In the genomic region with DNA sequence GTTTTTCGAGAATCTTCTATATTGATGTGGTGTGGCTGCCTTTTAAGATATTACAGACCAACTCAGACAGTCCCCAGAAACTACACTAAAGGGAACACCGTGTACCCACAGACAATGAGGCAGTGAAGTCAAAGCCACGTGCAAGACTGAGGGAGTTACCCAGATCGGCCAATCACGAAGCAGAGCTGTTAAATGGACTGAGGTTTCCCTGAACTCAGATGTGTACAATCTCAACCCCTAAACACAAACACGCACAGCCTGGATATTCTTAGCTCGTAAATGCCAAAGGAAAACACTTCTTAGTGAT, we compare ENCODE assay signal across 14 mouse cellular contexts. TPM values are rescaled to one million over a fixed set of nuclear protein-coding genes. Genes with fewer than 3 reads are reported as not detected.
DNase-seq lines count a peak whose midpoint lies in the region; ATAC-seq and TF ChIP-seq lines count a peak whose summit lies in the region.
"Had no signal": no experiment of that assay in that cellular context is flagged by ENCODE, and none has a peak within 500 bp of the region (broad histone marks: within the 10 kb centered on the region; RNA-seq: fewer than 3 reads in every experiment).

No protein-coding gene starts in this region.

- H3K4me3 ChIP-seq in heart, embryonic 13.5 days = no peak overlapping the region
- H3K4me3 ChIP-seq in lung, embryonic 14.5 days (ENCODE audit: low read depth, low read length) = no peak overlapping the region
- no peak overlapping the region for H3K4me3 ChIP-seq in liver, embryonic 16.5 days (ENCODE audit: low read depth, low read length)
- H3K4me3 ChIP-seq: stomach, embryonic 15.5 days had no signal

- 77% methylated on average over 7 of the region's 7 CpGs for WGBS in heart, embryonic 13.5 days
- 63% methylated on average over 7 of the region's 7 CpGs for WGBS in lung, embryonic 14.5 days
- WGBS in liver, embryonic 16.5 days (ENCODE audit: insufficient replicate concordance) = 47% methylated on average over 7 of the region's 7 CpGs

- peaks cover 82% of the 10 kb centered on the region for H3K36me3 ChIP-seq in heart, embryonic 13.5 days
- peaks cover 60% of the 10 kb centered on the region for H3K36me3 ChIP-seq in lung, embryonic 14.5 days (ENCODE audit: insufficient read depth)
- H3K36me3 ChIP-seq in liver, embryonic 16.5 days (ENCODE audit: control insufficient read depth, insufficient read depth) = no peaks in the 10 kb centered on the region

- intact Hi-C loops in heart, postnatal 36 days (cut with DNase I) = no loop called here

- H3K9me3 ChIP-seq in heart, embryonic 13.5 days = no peaks in the 10 kb centered on the region
- no peaks in the 10 kb centered on the region for H3K9me3 ChIP-seq in lung, embryonic 14.5 days (ENCODE audit: low read depth, low read length)
- no peaks in the 10 kb centered on the region for H3K9me3 ChIP-seq in liver, embryonic 16.5 days (replicated peaks; ENCODE audit: control insufficient read depth, low read length)
- H3K9me3 ChIP-seq: stomach, embryonic 15.5 days had no signal

- H3K4me1 ChIP-seq in heart, embryonic 13.5 days = peaks cover 12% of the 10 kb centered on the region
- no peaks in the 10 kb centered on the region for H3K4me1 ChIP-seq in lung, embryonic 14.5 days (ENCODE audit: insufficient read depth)
- H3K4me1 ChIP-seq in liver, embryonic 16.5 days (ENCODE audit: control insufficient read depth, low read depth, low read length) = peaks cover 13% of the 10 kb centered on the region
- H3K4me1 ChIP-seq: stomach, embryonic 15.5 days had no signal

- no peaks in the 10 kb centered on the region for H3K27me3 ChIP-seq in heart, embryonic 13.5 days (replicated peaks)
- no peaks in the 10 kb centered on the region for H3K27me3 ChIP-seq in lung, embryonic 14.5 days (ENCODE audit: insufficient read depth, low read length)
- no peaks in the 10 kb centered on the region for H3K27me3 ChIP-seq in liver, embryonic 16.5 days (ENCODE audit: control insufficient read depth, insufficient read depth, low read depth, low read length)
- H3K27me3 ChIP-seq: stomach, embryonic 15.5 days had no signal

- no peak for DNase-seq in heart, postnatal 36 days
- DNase-seq in lung, embryonic 14.5 days = no peak
- no peak for DNase-seq in lung, postnatal 25 days (ENCODE audit: low spot score)
- no peak for DNase-seq in adrenal gland, adult 8-10 months
- no peak for DNase-seq in testis, postnatal 14 days (ENCODE audit: low spot score)
- DNase-seq: cerebellum, postnatal 10 days; kidney, adult 11 months; spleen, adult 18-20 months; thymus, postnatal 14 days had no signal

- no peak for TF ChIP-seq CTCF in lung, embryonic 14.5 days (IDR thresholded peaks at IDR 0.05; ENCODE audit: low read depth)

- H3K27ac ChIP-seq in heart, embryonic 13.5 days (replicated peaks) = peak overlapping the region; percentile 63
- H3K27ac ChIP-seq in lung, embryonic 14.5 days (ENCODE audit: low read depth) = no peak overlapping the region
- peak overlapping the region; percentile 68 for H3K27ac ChIP-seq in liver, embryonic 16.5 days (ENCODE audit: low read length)

- H3K4me2 ChIP-seq in heart, embryonic 13.5 days = no peak overlapping the region; the same call in 1 of the 2 replicates
- H3K4me2 ChIP-seq in lung, embryonic 14.5 days = no peak overlapping the region
- H3K4me2 ChIP-seq in liver, embryonic 16.5 days (ENCODE audit: low read depth, low read length) = peak overlapping the region; percentile 38; the same call in 1 of the 2 replicates
- H3K4me2 ChIP-seq: stomach, embryonic 15.5 days had no signal

- no peak overlapping the region for H3K9ac ChIP-seq in heart, embryonic 13.5 days
- no peak overlapping the region for H3K9ac ChIP-seq in lung, embryonic 14.5 days
- peak overlapping the region; percentile 8 for H3K9ac ChIP-seq in liver, embryonic 16.5 days (ENCODE audit: low read depth, low read length)
- H3K9ac ChIP-seq: stomach, embryonic 15.5 days had no signal

- no peak for ATAC-seq in heart, embryonic 13.5 days (ENCODE audit: extremely low read depth, insufficient number of reproducible peaks, low FRiP score, low TSS enrichment)
- peak; percentile 55 for ATAC-seq in lung, embryonic 14.5 days (ENCODE audit: insufficient read depth)
- ATAC-seq in common myeloid progenitor, adult 5-6 weeks (replicated peaks; ENCODE audit: low read depth, poor library complexity, severe bottlenecking) = peak; percentile 47
- ATAC-seq in liver, embryonic 16.5 days (ENCODE audit: low read depth) = peak; percentile 68
- ATAC-seq: forebrain, embryonic 14.5 days had no signal

RNA-seq across cellular contexts. Expression of a gene that starts 41.1 kb away (rescaled TPM):
- 6.9 and 8.0 TPM in 2 replicates for polyA plus RNA-seq in heart, embryonic 13.5 days (2015; fragmentation: Nextera tagmentation; extraction: Ambion mirVana)
- 1 to 10 TPM; 1.6 to 2.1 TPM for total RNA-seq in heart, postnatal 36 days (2021)
- 26.9 and 28.5 TPM in 2 replicates for polyA plus RNA-seq in lung, embryonic 14.5 days (2014; fragmentation: Nextera tagmentation; extraction: Ambion mirVana)
- 0.32 and 1.6 TPM in 2 replicates for total RNA-seq in common myeloid progenitor, adult 5-6 weeks (2017)
- polyA plus RNA-seq in liver, embryonic 16.5 days (2015; fragmentation: Nextera tagmentation; extraction: Ambion mirVana) = 1.4 and 1.7 TPM in 2 replicates
- 10 to 100 TPM; 12.4 to 30.5 (median 21.7) TPM for total RNA-seq in adrenal gland, adult 8-10 months (2022)

RNA-seq across cellular contexts. Expression of a gene that starts 53.6 kb away (rescaled TPM):
- polyA plus RNA-seq in heart, embryonic 13.5 days (2015; fragmentation: Nextera tagmentation; extraction: Ambion mirVana) = 23.1 and 26.0 TPM in 2 replicates
- 10 to 100 TPM; 26.8 to 34.0 TPM for total RNA-seq in heart, postnatal 36 days (2021)
- polyA plus RNA-seq in lung, embryonic 14.5 days (2014; fragmentation: Nextera tagmentation; extraction: Ambion mirVana) = 55.5 and 59.8 TPM in 2 replicates
- 64.8 and 74.5 TPM in 2 replicates for total RNA-seq in common myeloid progenitor, adult 5-6 weeks (2017)
- polyA plus RNA-seq in liver, embryonic 16.5 days (2015; fragmentation: Nextera tagmentation; extraction: Ambion mirVana) = 30.3 and 31.6 TPM in 2 replicates
- 10 to 100 TPM; 63.6 to 72.6 (median 67.7) TPM for total RNA-seq in adrenal gland, adult 8-10 months (2022)
